Mouse (Mus musculus) G1E-ER4 (cell line): Measurements from ENCODE around the gene Fbxo36. TPM values are rescaled to one million over a fixed set of nuclear protein-coding genes. Genes with fewer than 3 reads are reported as not detected.

Experiments used
- GATA1 ChIP-seq: IDR thresholded peaks from one replicate; pipeline ENCODE4 v1.8.0; 2012; ENCODE audit warnings: low read length, inconsistent platforms
- polyA plus RNA-seq: library from polyadenylated mRNA; stranded (reverse); fragments of >175 nt; gene quantifications from 2 replicates; pipeline ENCODE4 v1.2.3, GENCODE M21; 2012

The Fbxo36 gene
- polyA plus RNA-seq, 1 experiment = 0.95 TPM

GRCm38 (mm10) chr1:84872939-84873338 lies 33.3 kb downstream of the Fbxo36 start:
- no peak for TF ChIP-seq GATA1

DNA sequence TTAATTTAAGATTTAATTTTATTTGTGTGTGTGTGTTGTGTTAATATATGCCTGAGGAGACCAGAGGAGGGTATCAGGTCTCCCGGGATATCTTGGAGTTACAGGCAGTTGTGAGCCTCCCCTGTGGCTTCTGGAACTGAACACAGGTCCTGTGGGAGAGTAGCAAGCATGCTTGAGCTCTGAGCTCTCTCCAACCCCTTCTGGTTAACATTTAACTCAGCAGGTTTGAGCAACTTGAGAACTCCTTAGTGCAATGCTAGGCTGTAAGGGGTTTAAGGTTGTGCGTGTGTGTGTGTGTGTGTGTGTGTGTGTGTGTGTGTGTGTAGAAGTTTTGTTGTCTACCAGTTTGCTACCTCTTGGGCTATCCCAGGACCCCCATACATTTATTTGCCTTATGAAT lies 37.9 kb downstream of the Fbxo36 start:
- no peak for TF ChIP-seq GATA1

GRCm38 (mm10) chr1:84879571-84880120 lies 40.0 kb downstream of the Fbxo36 start:
- no peak for TF ChIP-seq GATA1

- no peak for TF ChIP-seq GATA1
Measured at GRCm38 (mm10) chr1:84881248-84882065, 41.8 kb downstream of the Fbxo36 start.

GRCm38 (mm10) chr1:84882066-84882532 lies 42.5 kb downstream of the Fbxo36 start:
- no peak for TF ChIP-seq GATA1

DNA sequence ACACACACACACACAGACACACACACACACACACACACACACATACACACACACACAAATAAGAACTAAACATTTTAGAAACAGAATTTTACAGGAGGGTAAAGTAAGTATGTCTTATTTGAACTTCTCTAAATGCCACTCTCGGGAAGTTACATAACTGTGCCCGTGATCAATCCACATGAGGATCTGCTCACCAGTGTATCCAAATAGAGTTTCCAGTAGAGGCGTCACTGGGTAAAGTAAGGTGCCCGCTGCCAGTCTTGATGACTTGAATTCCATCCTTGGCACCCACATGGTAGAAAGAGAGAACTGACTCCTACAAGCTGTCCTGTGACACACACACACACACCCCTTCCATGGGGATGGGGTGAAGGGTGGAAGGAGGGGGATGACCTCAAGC lies 43.3 kb downstream of the Fbxo36 start:
- no peak for TF ChIP-seq GATA1

DNA sequence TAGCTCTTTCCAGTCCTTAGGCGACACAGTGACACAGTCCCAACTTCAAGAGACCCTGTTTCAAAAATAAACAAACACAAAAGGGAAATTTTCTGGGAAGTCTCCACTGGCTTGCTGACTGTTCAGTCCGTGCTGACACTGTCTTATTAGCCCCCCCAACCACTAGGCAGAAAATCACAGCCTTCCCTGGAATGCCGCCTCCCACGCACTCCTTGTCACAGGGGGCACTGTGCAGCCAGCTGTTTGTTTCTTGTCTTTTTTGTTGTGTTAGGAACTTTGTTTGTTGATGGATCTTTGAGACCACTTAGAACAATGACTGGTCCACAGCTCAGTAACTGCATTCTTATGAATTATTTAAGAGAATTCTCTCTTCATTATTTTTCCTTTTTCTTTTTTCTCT lies 44.2 kb downstream of the Fbxo36 start:
- TF ChIP-seq GATA1 = no peak

- no peak for TF ChIP-seq GATA1
Measured at GRCm38 (mm10) chr1:84885174-84885573, 45.5 kb downstream of the Fbxo36 start.

GRCm38 (mm10) chr1:84885921-84886320 lies 46.3 kb downstream of the Fbxo36 start:
- TF ChIP-seq GATA1 = no peak

- no peak for TF ChIP-seq GATA1
Measured at GRCm38 (mm10) chr1:84889330-84890004, 49.8 kb downstream of the Fbxo36 start.

- TF ChIP-seq GATA1 = no peak
Measured at GRCm38 (mm10) chr1:84890005-84890393, 50.4 kb downstream of the Fbxo36 start.

DNA sequence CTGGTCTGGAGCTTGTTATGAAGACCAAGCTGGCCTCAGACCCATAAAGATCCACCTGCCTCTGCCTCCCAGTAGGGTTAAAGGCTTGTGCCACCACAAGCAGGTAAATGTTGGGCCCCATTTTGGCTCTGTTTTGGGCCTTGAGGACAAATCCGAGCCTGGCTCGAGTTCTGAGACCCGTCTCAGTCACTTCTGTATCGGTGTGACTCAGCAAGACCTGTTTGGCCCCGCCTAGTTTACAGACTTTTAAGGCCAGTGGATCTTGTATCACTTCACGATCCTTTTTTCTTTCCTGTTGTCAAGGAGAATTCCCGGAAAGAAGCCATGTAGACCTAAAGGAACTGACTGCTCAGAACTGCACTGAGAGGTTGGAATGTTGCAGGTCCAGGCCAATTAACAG lies 50.9 kb downstream of the Fbxo36 start:
- TF ChIP-seq GATA1 = no peak

DNA sequence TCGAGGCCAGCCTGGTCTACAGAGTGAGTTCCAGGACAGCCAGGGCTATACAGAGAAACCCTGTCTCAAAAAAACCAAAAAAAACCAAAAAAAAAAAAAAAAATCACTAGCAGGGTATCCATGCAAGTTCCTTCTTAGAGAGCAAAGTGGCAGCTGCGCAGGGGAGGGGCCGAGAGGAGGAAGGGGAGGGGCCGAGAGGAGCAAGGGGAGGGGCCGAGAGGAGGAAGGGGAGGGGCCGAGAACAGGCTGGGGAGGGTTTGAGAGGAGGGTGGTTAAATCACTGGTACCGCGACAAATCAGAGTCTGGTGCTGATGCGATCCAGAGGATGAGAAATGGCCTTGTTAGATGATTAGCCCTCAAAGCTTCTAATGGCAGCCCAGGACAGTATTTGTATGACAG lies 52.1 kb downstream of the Fbxo36 start:
- TF ChIP-seq GATA1 = no peak

GRCm38 (mm10) chr1:84897364-84897763 lies 57.7 kb downstream of the Fbxo36 start:
- no peak for TF ChIP-seq GATA1

GRCm38 (mm10) chr1:84899156-84899555 lies 59.5 kb downstream of the Fbxo36 start:
- no peak for TF ChIP-seq GATA1

GRCm38 (mm10) chr1:84904467-84904866 lies 64.8 kb downstream of the Fbxo36 start:
- no peak for TF ChIP-seq GATA1
